Mouse (Mus musculus): ENCODE data around the gene Ptger4.
"Not testable (repeated sequence)": the region's sequence is repeated elsewhere in the genome, so short reads cannot be mapped to it uniquely, and the experiment has no call there.

Ptger4 gene

DNA sequence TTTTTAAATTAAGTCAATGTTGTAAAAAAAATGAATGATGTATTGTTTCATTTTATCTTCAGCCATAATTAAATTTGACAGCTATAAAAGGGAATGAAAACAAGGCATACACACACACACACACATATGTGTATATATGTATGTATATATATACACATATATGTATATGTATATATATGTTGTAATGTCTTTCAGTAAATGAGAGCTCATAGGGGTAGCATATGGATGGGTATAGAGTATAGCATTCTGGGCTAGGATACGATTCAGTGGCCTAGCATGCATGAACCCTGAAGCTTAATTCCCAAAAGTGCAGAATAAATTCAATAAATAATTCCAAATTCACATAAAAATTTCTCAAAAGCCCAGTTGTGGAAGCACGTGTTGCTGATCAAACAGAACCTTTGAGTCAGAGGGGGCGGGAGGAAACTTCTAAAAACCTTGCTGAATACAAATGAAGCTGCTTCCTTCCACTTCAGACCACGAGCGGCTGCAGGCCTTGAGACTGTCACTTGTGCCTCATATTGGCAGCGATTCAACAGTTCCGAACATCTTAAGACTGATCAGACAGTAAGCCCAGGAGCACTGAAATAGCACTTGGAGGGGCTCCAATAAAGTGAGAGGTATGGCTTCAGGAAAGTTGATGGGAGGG, 6.9 kb downstream of the Ptger4 start:
- no peak for DNase-seq

DNA sequence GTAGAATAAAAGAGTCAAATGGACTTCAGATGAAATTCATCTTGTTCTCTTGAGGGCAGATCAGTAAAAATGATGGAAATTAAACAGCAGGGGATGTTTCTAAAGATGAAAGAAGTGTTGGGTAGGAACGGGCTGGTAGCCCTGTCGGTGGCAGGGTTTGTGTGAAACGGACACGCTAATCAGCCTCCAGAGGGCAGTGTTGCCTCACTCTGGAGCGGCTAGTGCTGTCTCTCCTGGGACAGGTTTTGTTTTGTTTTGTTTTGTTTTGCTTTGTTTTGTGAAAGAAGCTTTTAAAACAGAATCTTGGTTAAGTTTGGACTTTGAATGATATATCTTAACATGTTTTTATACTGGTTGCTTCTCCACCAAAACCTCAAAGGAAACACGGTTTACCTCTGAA, 7.4 kb downstream of the Ptger4 start:
- peak; percentile 68 for DNase-seq

DNA sequence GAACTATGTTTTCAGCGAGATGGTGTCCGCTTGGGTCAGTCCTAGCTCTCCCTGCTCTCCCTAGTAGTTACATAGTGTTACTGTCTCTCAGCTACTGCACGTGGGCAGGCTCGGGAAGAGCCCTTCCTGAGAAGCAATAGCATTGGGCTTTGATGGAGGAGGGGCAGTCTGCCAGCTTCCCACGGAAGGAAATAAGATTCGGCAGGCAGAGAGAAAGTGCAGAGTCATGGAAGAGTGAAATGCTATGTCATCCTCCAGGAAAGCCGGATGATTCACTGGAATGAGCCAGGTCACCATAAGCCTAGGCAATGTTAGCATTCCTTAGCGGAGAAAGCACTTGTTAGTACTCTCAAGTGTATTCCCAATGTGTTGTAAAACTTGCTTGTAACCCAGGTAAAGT, 8.5 kb downstream of the Ptger4 start:
- DNase-seq, result peak; percentile 75

GRCm38 (mm10) chr15:5234659-5235058, 9.3 kb downstream of the Ptger4 start:
- DNase-seq, result no peak

DNA sequence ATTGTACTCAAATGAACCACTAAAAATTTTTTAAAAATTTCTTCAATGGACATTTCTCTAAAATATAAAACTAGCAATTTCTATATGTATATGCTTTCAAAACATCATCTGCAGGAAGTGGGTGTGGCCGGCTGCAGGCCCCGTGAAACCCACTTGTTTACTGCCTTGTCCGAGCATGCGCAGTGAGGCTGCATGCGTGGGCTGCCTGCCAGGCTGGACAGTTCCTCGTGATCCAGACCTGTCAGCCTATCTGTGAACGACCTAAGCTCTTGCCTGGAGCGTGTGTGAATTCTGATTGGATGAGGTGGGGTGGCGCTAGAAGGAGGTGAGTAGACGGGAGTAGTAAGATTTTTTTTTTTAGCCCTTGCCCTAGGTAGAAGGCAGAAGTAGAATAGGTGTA, 13.2 kb downstream of the Ptger4 start:
- DNase-seq, result not testable (repeated sequence)

DNA sequence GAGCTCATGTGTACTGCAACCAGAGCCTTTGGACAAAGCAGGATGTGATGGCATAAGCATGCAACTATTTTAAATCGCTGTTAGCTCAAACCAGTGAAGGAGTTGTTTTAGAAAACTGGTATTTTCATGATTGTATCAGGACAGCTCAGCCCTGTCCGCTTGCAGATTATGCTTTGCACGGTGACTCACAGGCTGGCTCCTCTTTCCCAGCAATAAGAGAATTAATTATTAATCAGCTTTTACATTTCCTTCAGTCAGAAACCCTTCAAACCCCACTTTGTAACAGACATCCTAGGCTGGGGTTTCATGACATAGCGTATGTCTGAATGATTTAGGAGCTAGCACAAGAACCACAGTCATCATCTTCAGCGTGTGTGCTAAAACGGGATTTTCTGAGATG, 23.5 kb downstream of the Ptger4 start:
- DNase-seq, result no peak

GRCm38 (mm10) chr15:5209116-5209515, 34.9 kb downstream of the Ptger4 start:
- no peak for DNase-seq

DNA sequence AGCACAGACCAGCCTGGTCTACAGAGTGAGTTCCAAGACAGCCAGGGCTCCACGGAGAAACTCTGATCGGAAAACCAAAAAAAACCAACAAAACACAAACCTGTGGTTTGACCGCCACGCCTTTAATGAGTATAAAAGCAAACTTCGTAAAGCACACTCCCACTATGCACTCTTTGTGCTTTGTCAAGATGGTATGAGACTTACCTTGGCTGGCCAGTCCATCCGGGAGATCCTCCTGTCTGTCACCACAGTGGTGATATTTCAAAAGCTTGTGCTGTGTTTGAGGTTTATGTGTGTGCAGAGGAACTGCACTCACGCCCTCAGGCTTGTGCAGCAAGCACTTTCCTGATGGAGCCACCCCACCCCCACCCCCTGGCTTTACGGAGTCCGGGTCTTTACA, 38.8 kb downstream of the Ptger4 start:
- DNase-seq, result no peak

DNA sequence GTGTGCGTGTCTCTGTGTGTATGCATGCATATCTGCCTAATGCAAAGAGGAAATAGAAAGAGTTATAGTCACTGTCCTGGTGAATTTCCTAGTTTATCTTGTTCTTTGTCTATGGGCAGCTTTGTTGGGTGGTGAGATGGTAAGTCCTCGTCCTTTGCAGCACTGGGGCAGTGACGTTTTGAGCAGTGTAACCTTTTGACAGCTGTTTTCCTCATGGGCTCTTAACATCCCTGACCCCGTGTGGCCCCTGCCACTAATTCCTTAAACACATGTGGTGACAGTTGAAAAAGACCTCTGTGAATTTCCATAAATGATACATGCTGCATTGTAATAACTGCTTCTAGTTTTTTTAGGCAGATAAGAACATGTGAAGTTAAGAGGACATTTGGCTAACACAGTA, 47.3 kb downstream of the Ptger4 start:
- DNase-seq, result no peak

DNA sequence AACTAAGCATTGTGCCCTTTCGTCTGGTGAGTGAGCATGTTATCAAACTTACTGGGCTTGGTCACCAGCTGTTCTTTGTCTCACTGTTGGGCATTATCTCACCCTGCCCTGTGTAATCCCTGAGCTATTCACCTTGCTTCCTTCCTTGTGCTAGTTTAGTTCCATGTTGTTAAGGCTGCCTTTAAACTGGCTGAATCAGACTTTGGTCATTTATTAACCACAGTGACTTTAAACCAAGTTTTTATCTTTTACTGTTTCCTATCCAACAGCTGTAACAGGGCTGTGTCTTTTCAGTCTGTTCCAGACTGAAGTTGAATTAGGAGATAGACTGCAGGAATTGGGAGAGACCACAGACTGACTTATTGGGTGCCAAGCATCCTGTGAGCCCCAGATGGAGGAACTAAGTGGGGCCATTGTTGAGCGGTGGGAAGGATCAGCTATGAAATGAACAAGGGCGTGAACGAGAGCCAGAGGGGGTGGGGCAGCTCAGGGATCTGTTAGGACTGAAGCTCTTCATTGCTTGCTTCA, 47.9 kb downstream of the Ptger4 start:
- no peak for DNase-seq

GRCm38 (mm10) chr15:5194931-5195330, 49.1 kb downstream of the Ptger4 start:
- DNase-seq, result no peak

GRCm38 (mm10) chr15:5194446-5194845, 49.5 kb downstream of the Ptger4 start:
- DNase-seq, result peak; percentile 30

DNA sequence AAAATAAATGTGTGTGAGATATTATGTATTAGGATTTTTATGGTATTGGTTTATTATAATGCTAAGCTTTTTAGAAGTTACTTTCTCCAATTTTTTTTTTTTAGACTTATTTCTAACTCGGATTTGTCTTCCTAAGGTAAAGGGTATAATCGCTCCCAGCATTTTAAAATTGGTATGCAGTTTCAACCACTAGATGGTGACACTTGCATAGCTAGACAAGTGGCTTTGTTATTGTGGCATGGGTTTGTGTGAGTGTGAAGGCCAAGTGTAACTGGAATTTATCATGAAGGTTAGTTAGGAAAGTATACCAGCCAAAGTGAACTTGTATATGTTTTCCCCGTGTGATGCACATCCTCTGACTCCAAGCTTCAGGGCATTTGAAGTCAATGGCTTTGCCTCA, 50.2 kb downstream of the Ptger4 start:
- no peak for DNase-seq

DNA sequence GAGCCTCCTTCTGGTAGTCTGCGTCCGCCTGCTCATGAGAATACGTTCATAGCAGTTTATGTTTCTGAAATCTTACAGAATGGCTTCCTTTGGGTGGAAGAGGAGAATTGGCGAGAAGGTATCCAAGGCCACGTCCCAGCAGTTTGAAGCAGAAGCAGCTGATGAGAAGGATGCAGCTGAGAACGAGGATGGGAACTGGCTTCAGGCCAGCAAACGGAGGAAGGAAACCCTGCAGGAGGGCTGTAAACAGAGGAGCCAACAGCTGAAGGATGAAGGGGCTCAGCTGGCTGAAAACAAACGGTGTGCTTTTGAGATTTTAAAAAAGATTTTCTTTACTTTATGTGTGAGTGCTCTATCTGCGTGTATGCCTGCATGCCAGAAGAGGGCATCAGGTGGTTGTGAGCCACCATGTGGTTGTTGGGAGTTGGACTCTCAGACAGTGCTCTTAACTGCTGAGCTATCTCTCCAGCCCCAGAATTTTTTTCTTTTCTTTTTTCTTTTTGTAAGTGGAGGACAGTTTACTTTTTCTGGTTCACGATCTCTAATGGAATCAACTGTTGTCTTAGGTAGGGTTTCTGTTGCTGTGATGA, 54.4 kb downstream of the Ptger4 start:
- peak; percentile 49 for DNase-seq

DNA sequence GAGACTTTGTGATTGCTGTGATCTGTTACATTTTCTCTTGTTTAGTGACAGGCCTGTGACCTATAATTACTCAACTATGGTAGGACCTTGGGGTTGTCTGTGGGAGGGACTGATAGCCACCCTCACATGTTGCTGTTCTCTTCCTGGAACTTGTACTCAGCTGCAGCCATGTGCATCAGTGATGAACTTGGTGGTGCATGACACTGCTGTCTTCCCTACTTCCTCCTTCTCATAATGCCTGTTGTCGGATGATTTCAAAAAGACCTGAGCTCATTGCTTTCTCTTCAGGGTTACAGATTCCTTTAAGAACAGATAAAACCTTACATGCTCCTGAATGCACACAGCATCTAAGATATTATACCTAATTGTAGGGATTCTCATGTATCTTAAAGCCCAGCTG, 56.0 kb downstream of the Ptger4 start:
- DNase-seq, result no peak

GRCm38 (mm10) chr15:5187116-5187515, 56.9 kb downstream of the Ptger4 start:
- no peak for DNase-seq

DNA sequence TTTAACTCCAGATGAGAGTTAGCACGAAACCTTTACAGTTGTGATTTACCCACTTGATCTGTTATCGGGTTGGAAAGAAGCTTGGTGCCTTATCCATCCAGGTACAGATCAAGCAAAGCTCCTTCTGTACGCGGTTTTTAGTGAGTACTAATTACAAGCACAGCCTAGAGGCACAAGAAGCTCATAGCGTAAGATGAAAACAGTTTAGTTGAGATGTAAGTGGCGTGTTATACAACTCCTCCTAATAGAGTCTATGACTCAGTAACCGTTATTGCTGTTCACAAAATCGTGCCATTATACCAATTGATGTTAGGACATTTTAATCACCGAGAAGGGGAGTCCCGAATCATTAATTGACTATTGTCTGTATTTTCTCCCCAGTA, 57.7 kb downstream of the Ptger4 start:
- DNase-seq, result no peak

GRCm38 (mm10) chr15:5185366-5186292, 58.4 kb downstream of the Ptger4 start, which contains the start of gene Ttc33:
Gene Ttc33, plus strand, starts transcription at chr15:5185525.
- peak; percentile 86 for DNase-seq

DNA sequence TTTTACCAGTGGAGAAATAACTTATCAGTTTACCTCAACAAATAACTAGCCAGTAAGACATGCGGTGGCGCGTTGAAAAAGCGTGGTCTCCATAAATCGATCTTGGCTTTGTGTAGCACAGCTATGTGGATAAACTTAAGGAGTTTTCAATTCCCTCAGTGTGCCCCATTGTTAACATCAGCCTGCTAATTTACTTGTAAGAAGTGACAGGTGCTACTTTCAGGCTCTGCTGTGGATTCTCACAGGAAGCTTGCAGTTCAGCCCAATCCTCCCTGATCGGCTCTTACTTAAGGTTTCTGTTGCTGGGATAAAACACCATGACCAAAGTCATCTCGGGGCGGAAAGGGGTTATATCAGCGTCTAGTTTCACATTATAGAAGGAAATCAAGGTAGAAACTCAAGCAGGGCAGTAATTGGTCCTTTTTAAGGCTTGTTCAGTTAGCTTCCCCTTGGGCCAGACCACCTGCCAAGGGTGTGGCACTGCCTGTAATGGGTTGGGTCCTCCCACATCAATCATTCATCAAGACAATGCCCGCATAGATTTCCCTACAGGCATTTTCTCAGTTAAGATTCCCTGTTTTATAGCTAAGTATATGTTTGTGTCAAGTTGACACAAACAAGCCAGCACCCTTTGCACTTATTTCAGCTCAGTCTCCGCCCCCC, 59.2 kb downstream of the Ptger4 start:
- DNase-seq, result no peak

DNA sequence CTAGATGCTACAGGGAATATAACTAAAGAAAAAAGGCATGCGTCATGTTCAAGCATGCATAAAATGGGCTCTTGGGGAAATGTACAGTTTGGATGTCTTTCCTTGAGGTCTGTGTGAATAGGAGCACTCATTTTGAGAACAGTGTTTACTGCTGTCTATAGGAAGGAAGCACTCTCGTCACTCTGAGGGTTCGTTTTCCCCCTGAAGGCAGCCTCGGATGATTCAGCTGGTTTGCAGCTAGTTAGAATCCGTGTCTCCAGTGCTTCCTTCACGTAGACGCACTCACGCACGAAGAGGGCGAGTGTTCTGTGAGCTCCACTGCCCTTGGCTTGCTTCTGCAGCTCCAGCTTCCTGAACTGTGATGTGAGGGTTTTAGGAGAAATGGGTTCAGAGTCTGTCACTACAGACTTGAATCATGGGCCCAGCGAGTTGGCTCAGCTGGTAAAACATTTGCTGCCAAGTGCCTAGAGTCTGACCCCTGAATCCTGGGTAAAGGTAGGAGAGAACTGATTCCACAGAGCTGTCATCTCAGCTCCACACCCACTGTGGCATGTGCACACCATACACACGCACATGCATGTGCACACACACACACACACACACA, 70.7 kb downstream of the Ptger4 start:
- no peak for DNase-seq

DNA sequence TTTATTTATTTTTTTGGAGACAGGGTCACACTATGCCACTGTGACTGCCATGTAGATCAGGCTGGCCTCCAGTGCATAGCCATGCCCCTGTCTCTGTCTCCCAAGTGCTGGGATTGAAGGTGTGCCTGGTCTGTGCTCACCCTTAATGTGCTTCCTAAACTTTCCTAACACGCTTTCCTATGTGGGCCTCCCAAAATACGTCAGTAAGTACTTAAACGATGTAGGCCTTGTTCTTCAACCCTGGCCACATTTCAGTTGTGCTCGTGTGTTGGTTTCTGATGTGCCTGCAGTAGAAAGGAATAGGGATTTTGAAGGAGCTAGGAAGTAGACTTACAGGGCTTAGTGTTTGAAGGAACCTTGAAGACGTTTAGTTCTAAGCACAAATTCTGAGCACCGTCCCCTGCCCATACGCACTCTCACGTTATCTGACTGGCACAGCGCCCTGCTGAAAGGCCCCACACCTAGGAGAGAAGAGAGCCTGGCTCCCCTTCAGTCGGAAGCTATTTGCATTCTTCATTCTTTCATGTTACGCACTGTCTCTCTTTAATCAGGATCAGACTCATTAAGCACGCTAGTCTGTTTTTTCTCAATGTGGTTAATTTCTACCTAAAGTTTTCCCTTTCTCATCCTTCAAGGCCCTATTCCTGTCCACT, 78.7 kb downstream of the Ptger4 start:
- DNase-seq, result no peak

- DNase-seq, result no peak
Measured at GRCm38 (mm10) chr15:5158827-5159226, 85.2 kb downstream of the Ptger4 start.

All from right cerebral cortex, adult 18-20 months (tissue).